Mouse (Mus musculus) layer of hippocampus, adult 8-10 months (tissue): ENCODE measurements around the gene Vtn. TPM values are rescaled to one million over a fixed set of nuclear protein-coding genes. Genes with fewer than 3 reads are reported as not detected.
A peak's percentile ranks its signal among the peaks of the same experiment; 100 is the strongest.

ENCODE experiments used
- DNase-seq, 2 experiments: peaks; one replicate each; pipeline ENCODE4 v3.0.0; 2022; ENCODE audit warnings: low spot score in 2 of 2
- total RNA-seq, 4 experiments: library from RNA; stranded (reverse); gene quantifications; 2 replicates each; pipeline ENCODE4 v1.2.4; 2022

Vtn gene
- 10 to 100 TPM; 66.0 to 84.5 (median 78.0) TPM for total RNA-seq

DNA sequence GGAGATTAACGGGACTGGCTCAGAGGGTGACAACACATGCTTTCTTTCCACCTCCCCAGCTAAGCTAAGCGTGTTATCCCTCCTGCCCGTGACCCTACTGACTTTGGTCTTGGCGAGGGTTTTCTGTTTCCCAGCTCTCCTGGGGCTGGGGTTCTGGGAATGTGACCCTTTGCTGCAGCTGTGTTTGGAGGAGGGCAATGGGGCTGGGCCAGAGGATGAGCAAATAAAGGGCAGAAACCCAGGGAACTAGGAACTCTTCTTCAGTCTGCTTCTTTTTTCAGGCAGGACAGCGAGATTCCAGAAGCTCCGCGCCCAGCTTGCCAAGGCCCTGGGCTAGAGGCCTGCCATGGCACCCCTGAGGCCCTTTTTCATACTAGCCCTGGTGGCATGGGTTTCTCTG, at the start of gene Vtn:
Vtn (plus strand) TSS at position 88 of the 400 bp plus-strand sequence.
- DNase-seq: no peak

- DNase-seq: no peak
Observed at GRCm38 (mm10) chr11:78450337-78450736, 48.6 kb upstream of the Vtn start.

DNA sequence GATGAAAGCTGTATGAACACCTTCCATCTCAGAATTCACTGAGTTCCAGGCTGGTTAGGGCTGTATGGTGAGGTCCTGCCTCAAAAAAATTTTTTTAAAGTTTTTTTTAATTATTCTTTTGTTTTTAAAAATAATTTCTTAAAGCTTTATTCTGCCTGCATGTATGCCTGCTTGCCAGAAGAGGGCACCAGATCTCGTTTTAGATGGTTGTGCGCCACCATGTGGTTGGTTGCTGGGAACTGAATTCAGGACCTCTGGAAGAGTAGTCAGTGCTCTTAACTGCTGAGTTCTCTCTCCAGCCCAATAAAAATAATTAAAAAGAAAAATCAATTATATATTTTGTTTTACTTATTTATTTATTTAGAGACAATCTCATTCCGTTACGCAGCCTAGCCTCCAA, 45.2 kb upstream of the Vtn start:
- DNase-seq: peak in 1 of 2 experiments; percentile 56

DNA sequence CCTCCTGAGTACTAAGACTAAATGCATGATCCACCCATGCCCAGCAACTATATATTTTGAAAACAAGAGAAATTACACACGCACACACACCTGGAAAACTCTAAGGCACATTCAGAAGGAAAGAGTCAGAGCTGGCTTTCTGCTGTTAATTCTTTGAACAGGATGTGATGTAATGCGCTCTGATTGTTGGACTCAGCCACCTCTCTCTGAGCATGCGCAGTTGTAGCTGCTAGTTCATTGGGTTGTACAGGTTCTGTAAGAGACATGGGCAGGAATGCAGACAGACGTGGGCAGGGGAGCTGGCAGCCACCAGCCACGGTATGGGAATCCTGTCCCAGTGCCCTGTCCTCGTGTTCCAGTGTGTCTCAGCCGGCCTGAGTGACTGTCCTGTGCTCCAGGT, 44.6 kb upstream of the Vtn start:
- no peak for DNase-seq

- DNase-seq: peak in 1 of 2 experiments; percentile 29
Observed at GRCm38 (mm10) chr11:78455308-78455707, 43.6 kb upstream of the Vtn start.

GRCm38 (mm10) chr11:78458740-78459139, 40.2 kb upstream of the Vtn start:
- no peak for DNase-seq

DNA sequence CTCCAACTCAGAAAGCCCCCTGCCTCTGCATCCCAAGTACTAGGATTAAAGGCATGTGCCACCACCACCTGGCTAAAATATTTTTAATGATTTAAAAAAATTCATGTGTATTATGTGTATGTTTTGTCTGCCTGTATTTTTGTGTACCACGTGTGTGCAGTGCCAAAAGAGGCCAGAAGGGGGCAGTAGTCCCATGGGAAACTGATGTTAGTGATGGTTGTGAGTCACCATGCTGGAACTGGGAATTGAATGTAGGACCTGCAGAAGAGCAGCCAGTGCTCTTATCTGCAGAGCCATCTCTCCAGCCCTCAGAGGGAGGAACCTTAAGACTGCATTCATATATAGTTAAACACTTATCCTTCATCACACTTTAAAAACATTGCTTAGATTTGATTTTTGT, 37.0 kb upstream of the Vtn start:
- DNase-seq: no peak

- DNase-seq: no peak
Observed at GRCm38 (mm10) chr11:78462669-78463068, 36.2 kb upstream of the Vtn start.

DNA sequence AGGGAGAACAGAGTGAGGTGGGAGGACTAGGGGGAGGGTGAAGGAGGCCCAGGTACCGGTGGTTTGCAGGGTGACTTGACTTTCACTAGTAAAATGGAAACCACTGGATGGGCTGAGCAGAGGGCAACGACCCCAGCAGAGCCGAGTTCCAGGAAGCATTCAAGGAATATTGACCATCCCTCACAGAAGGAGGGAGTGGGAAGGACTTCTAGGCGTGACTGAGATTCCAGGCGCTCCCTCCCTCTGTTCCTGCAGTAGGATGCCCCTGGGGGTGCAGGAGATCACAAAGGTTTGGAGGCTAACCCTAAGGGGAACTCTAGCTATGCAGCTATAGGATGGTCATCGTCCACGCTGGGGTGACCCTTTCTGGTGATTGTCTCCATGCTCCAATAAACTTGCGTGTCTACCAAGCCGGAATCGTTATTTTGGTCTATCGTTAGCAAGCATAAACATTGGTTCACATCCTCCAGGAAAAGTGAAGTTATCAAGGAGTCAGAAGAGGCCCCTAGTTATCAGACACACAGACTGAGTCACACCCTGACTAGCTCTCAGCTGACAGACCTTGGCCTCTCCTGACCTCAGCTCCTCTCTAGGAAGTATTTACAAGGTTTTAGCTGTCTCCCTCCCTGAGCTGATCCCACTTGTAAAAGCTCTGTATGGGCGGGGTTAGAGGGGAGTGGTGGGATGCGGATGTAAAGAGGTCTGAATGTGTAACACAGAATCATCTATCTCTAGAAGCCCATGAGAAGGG, 35.4 kb upstream of the Vtn start:
- no peak for DNase-seq

DNA sequence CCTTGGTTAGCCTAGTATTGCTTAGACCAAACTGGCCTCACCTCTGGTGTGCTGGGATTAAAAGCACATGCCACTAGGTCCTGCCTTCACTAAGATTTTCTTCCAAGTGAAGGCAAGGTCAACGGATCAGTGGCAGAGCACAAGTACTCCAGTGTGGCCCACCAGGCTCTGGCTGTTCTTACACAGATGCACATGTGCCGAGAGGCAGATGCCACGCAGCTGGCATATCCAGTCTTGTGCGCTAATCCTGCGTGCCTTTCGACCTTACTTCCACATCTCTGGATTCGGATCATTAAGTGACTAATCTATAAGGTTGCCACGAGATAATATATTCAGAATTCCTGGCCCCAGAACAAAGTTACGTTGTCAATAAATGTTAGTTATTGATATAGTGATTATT, 33.8 kb upstream of the Vtn start:
- DNase-seq: no peak

GRCm38 (mm10) chr11:78465568-78466180, 33.2 kb upstream of the Vtn start, which contains the start of gene Slc46a1:
TSS of gene Slc46a1 (plus strand) at chr11:78465697.
- DNase-seq: peak; percentile 64 to 67

DNA sequence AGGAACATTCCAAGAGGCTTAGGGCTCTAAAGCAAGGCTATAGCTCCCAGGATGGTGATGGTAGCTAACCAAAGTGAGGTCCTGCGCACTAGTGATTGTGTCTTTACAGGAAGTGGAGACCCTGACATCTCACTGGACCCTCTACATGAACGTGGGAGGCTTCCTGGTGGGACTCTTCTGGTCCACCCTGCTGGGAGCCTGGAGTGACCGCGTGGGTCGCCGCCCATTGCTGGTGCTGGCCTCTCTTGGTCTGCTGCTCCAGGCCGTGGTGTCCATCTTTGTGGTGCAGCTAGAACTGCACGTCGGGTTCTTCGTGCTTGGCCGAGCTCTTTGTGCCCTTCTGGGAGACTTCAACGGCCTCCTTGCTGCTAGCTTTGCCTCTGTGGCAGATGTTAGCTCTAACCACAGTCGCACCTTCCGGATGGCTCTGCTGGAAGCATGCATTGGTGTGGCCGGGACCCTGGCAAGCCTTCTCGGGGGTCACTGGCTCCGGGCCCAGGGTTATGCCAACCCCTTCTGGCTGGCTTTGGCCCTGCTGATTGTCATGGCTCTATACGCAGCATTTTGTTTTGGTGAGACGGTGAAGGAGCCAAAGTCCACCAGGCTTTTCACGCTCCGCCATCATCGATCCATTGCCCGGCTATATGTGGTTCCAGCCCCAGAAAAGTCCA, 32.5 kb upstream of the Vtn start:
- no peak for DNase-seq

- no peak for DNase-seq
Observed at GRCm38 (mm10) chr11:78467515-78467914, 31.4 kb upstream of the Vtn start.

DNA sequence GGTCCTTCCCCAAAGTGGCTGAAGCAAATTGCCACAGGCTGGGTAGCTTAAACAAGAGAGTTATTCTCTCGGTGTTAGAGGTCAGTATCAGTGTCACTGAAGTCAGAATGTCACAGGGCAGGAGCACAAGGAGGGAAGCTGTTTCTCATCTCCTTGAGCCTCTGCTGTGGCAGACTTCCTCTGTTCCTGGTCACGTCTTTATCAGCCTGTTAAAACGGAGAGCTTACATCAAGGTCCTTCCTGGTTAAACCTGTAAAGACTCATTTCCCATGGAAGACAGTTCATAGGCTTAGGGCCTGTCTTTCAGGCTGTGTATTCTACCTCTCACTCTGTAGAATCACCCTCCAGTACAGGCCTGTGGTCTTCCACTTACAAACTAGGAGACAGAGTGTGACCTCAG, 31.0 kb upstream of the Vtn start:
- no peak for DNase-seq

GRCm38 (mm10) chr11:78471326-78472103, 27.4 kb upstream of the Vtn start:
- no peak for DNase-seq

DNA sequence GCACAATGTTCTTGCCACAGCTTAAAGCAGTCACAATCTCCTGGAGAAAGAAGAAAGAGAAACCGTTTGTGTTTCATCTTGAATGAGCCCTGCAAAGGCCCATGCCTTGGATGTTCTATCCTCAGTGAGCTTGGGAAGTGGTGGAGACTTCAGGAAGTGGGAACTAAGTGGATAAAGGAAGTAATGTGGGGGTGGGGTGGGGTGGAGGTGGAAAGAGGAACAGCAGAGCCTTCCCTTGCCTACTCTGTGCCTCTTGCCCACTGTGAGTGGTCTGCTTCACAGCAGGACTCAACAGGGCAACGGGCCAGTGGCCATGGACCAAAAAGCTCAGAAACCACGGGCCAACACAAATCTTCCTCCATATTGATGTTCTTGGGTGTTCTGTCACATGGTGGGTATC, 23.6 kb upstream of the Vtn start:
- DNase-seq: no peak

DNA sequence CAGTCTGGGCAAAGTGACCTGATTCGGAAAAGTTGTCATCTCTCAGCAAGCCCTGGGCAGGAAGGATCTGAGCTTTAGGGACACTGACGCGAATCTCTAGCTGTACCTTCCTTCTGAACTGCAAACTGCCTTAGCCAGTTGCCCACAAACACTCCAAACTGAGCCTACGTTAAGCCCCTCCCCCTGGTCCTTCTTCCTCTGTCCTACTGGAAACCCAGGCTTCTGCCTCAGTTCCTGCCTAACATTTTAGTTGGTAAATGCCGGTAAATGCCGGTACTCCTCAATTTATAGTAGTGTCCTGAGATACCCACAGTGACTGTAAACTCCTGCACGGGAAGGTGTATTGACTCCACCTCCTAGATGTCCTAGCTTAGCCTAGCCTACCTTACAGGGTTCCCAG, 15.3 kb upstream of the Vtn start:
- no peak for DNase-seq

- peak; percentile 63 to 82 for DNase-seq
Observed at GRCm38 (mm10) chr11:78488168-78488567, 10.7 kb upstream of the Vtn start.

DNA sequence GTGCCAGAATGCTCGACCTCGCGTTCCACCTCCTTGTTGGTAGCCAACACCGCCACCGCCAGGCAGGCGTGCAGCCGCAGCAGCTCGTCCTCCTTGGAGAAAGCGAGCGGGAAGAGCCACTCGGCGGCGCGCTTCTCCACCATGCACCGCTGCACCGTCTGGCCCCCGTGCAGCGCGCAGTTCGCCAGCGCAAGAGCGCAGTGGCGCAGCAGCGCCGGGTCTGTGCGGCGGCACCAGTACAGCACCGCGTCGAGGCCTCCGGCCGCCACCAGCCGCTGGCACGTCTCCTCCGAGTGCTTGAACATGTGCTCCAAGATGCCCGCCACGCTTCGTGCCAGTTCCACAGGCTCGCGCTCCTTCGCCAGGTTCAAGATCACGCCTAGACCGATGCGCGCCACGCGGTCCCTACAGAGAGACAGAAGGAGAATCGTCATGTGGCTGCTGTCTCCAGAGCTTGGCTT, 8.1 kb upstream of the Vtn start:
- peak in 1 of 2 experiments; percentile 41 for DNase-seq

- no peak for DNase-seq
Observed at GRCm38 (mm10) chr11:78495904-78496303, 3.0 kb upstream of the Vtn start.

- peak in 1 of 2 experiments; percentile 35 for DNase-seq
Observed at GRCm38 (mm10) chr11:78497071-78497541, 1.8 kb upstream of the Vtn start.
